Mouse (Mus musculus) lung, postnatal 0 days (tissue): ENCODE measurements around the gene B3gnt3.

ENCODE experiments used
- CTCF ChIP-seq: IDR thresholded peaks from 2 replicates; pipeline ENCODE4 v1.5.1; 2016; ENCODE audit warnings: antibody characterized with exemption, mild to moderate bottlenecking
- EP300 ChIP-seq: IDR thresholded peaks from 2 replicates; pipeline ENCODE4 v1.6.1; 2016; ENCODE audit warnings: antibody characterized with exemption, mild to moderate bottlenecking, control low read depth

GRCm38 (mm10) chr8:71681369-71681915 is 20.1 kb downstream of the B3gnt3 start:
- TF ChIP-seq CTCF (no peak), EP300 (no peak)
